Mouse (Mus musculus) thymus, postnatal 14 days (tissue): Measurements from ENCODE around the gene Tpt1.

Source experiments
- DNase-seq: peaks from one replicate; pipeline ENCODE4 v3.0.0; 2021

Tpt1 gene

GRCm38 (mm10) chr14:75878980-75879379, 34.1 kb downstream of the Tpt1 start:
- DNase-seq: no peak

GRCm38 (mm10) chr14:75881856-75882255, 37.0 kb downstream of the Tpt1 start:
- no peak for DNase-seq

GRCm38 (mm10) chr14:75883330-75883729, 38.4 kb downstream of the Tpt1 start:
- no peak for DNase-seq

- DNase-seq: no peak
These were observed 39.0 kb downstream of the Tpt1 start for GRCm38 (mm10) chr14:75883873-75884272.

- no peak for DNase-seq
These were observed 47.2 kb downstream of the Tpt1 start for GRCm38 (mm10) chr14:75892118-75892517.
